Mouse (Mus musculus) embryonic facial prominence, embryonic 13.5 days (tissue): ENCODE results near the gene Sbk3. TPM values are rescaled to one million over a fixed set of nuclear protein-coding genes. Genes with fewer than 3 reads are reported as not detected.

Source experiments
- ATAC-seq: fragments of 200-750 bp; cut with Nextera tagmentation; 2 replicates; pipeline ENCODE4 v1.8.0; 2017; ENCODE audit warnings: low read depth; ENCODE audit not compliant: insufficient number of reproducible peaks, insufficient read depth, low FRiP score, low TSS enrichment
- H3K27ac ChIP-seq: fragments of 300-500 bp; sonication (generic); 2 replicates; pipeline ENCODE4 v1.5.1; 2015; ENCODE audit warnings: moderate library complexity, mild to moderate bottlenecking, inconsistent platforms
- H3K27me3 ChIP-seq: fragments of 300-500 bp; sonication (generic); 2 replicates; pipeline ENCODE4 v1.6.1; 2015; ENCODE audit warnings: mild to moderate bottlenecking, inconsistent platforms
- H3K36me3 ChIP-seq: fragments of 300-500 bp; sonication (generic); 2 replicates; pipeline ENCODE4 v1.6.1; 2015; ENCODE audit warnings: mild to moderate bottlenecking, inconsistent platforms
- H3K4me1 ChIP-seq: fragments of 300-500 bp; sonication (generic); 2 replicates; pipeline ENCODE4 v1.6.1; 2015; ENCODE audit warnings: inconsistent platforms
- H3K4me2 ChIP-seq: fragments of 300-500 bp; sonication (generic); 2 replicates; pipeline ENCODE4 v1.6.1; 2015; ENCODE audit warnings: moderate library complexity, mild to moderate bottlenecking, inconsistent platforms
- H3K4me3 ChIP-seq: fragments of 300-500 bp; sonication (generic); 2 replicates; pipeline ENCODE4 v1.5.1; 2015; ENCODE audit warnings: mild to moderate bottlenecking, inconsistent platforms
- H3K9ac ChIP-seq: fragments of 300-500 bp; sonication (generic); 2 replicates; pipeline ENCODE4 v1.6.1; 2015; ENCODE audit warnings: mild to moderate bottlenecking, inconsistent platforms
- H3K9me3 ChIP-seq: fragments of 300-500 bp; sonication (generic); 2 replicates; pipeline ENCODE4 v1.6.1; 2016; ENCODE audit warnings: inconsistent platforms
- WGBS: fragments of 180-500 bp; shearing (Covaris S2); methylation state at CpG from one replicate; pipeline ENCODE4 v1.1.7; 2015; ENCODE audit warnings: mixed read lengths; 5-methylcytosine and 5-hydroxymethylcytosine counted together
- polyA plus RNA-seq: library from polyadenylated mRNA; unstranded; fragments of >200 nt; fragmentation: Nextera tagmentation; extraction: Ambion mirVana; gene quantifications from 2 replicates; pipeline ENCODE4 v1.2.1, GENCODE M21; 2015

The Sbk3 gene
- polyA plus RNA-seq, 1 experiment from 2014 or later = not detected

GRCm38 (mm10) chr7:4919096-4919495 lies 51.9 kb downstream of the Sbk3 start:
- H3K36me3 ChIP-seq = peaks cover 43% of the 10 kb centered on the region
- H3K4me1 ChIP-seq = peaks cover 48% of the 10 kb centered on the region
- H3K9ac ChIP-seq = no peak overlapping the region
- 88% methylated on average over 21 of the region's 21 CpGs for WGBS
- H3K27me3 ChIP-seq = no peaks in the 10 kb centered on the region
- no peak overlapping the region for H3K27ac ChIP-seq
- no peaks in the 10 kb centered on the region for H3K9me3 ChIP-seq
- no peak for ATAC-seq
- H3K4me2 ChIP-seq = no peak overlapping the region
- no peak overlapping the region for H3K4me3 ChIP-seq

- H3K9me3 ChIP-seq = no peaks in the 10 kb centered on the region
- no peak overlapping the region for H3K9ac ChIP-seq
- no peak overlapping the region for H3K4me3 ChIP-seq
- 91% methylated on average over 15 of the region's 15 CpGs for WGBS
- no peak overlapping the region for H3K4me2 ChIP-seq
- ATAC-seq = no peak
- no peak overlapping the region for H3K27ac ChIP-seq
- H3K4me1 ChIP-seq = peaks cover 44% of the 10 kb centered on the region
- H3K27me3 ChIP-seq = no peaks in the 10 kb centered on the region
- peaks cover 43% of the 10 kb centered on the region for H3K36me3 ChIP-seq
These were observed 52.3 kb downstream of the Sbk3 start for GRCm38 (mm10) chr7:4918681-4919080.

- Histone ChIP-seq H3K27me3 (no peaks in the 10 kb centered on the region), H3K9ac (0 out of 2 replicates have a peak overlapping the region, but pooled peaks have one; percentile 87), H3K4me3 (no peak overlapping the region), H3K4me1 (peaks cover 32% of the 10 kb centered on the region), H3K36me3 (peaks cover 43% of the 10 kb centered on the region), H3K27ac (no peak overlapping the region), H3K9me3 (no peaks in the 10 kb centered on the region), H3K4me2 (no peak overlapping the region)
- WGBS = 92% methylated on average over 2 of the region's 2 CpGs
- no peak for ATAC-seq
These were observed 53.5 kb downstream of the Sbk3 start for GRCm38 (mm10) chr7:4917494-4917893.

- WGBS = 17% methylated on average over 14 of the region's 14 CpGs
- peak overlapping the region; percentile 87 for H3K9ac ChIP-seq
- ATAC-seq = peak; percentile 27; the same call in 1 of the 2 replicates
- no peaks in the 10 kb centered on the region for H3K9me3 ChIP-seq
- peak overlapping the region; percentile 68 for H3K4me2 ChIP-seq
- H3K27ac ChIP-seq = peak overlapping the region; percentile 99
- peak overlapping the region; percentile 63 for H3K4me3 ChIP-seq
- peaks cover 37% of the 10 kb centered on the region for H3K36me3 ChIP-seq
- H3K4me1 ChIP-seq = peaks cover 18% of the 10 kb centered on the region
- no peaks in the 10 kb centered on the region for H3K27me3 ChIP-seq
These were observed 55.1 kb downstream of the Sbk3 start for GRCm38 (mm10) chr7:4915669-4916416.

Other genes with a start within 250 kb of the Sbk3 start
- gene Tmem150b, start 245.9 kb downstream of the Sbk3 start, polyA plus RNA-seq = 0.24 and 0.45 TPM in 2 replicates
- 62.0 and 64.3 TPM in 2 replicates for gene Kmt5c, start 231.1 kb downstream of the Sbk3 start, polyA plus RNA-seq
- gene Cox6b2, start 218.1 kb downstream of the Sbk3 start, polyA plus RNA-seq = 53.3 and 75.6 TPM in 2 replicates
- gene Fam71e2, start 199.9 kb downstream of the Sbk3 start, polyA plus RNA-seq = not detected in 2 replicates
- gene Il11, start 188.3 kb downstream of the Sbk3 start, polyA plus RNA-seq = not detected in 2 replicates
- gene Tmem190, start 188.2 kb downstream of the Sbk3 start, polyA plus RNA-seq = not detected in 2 replicates
- 6.3 and 7.2 TPM in 2 replicates for gene Tmem238, start 181.5 kb downstream of the Sbk3 start, polyA plus RNA-seq
- gene Rpl28, start 178.3 kb downstream of the Sbk3 start, polyA plus RNA-seq = 335 and 398 TPM in 2 replicates
- 347 and 400 TPM in 2 replicates for gene Ube2s, start 158.6 kb downstream of the Sbk3 start, polyA plus RNA-seq
- 0.39 and 0.63 TPM in 2 replicates for gene Shisa7, start 126.5 kb downstream of the Sbk3 start, polyA plus RNA-seq
- gene Isoc2b, start 100.9 kb downstream of the Sbk3 start, polyA plus RNA-seq = 5.9 and 6.5 TPM in 2 replicates
- gene Isoc2a, start 94.0 kb downstream of the Sbk3 start, polyA plus RNA-seq = 1.3 TPM in 2 replicates
- 0.15 TPM in 1 of 2 replicates, not detected in the other for gene Gm36210, start 64.7 kb downstream of the Sbk3 start, polyA plus RNA-seq
- gene Zfp628, start 56.0 kb downstream of the Sbk3 start, polyA plus RNA-seq = 4.3 and 4.8 TPM in 2 replicates
- gene Nat14, start 49.1 kb downstream of the Sbk3 start, polyA plus RNA-seq = 3.3 and 4.6 TPM in 2 replicates
- 0.51 and 0.62 TPM in 2 replicates for gene Ssc5d, start 45.4 kb downstream of the Sbk3 start, polyA plus RNA-seq
- 0.18 TPM in 1 of 2 replicates, not detected in the other for gene Sbk2, start 6.8 kb downstream of the Sbk3 start, polyA plus RNA-seq
- gene Zfp579, start 25.0 kb upstream of the Sbk3 start, polyA plus RNA-seq = 38.4 and 42.0 TPM in 2 replicates
- 10.3 and 12.0 TPM in 2 replicates for gene Zfp524, start 43.2 kb upstream of the Sbk3 start, polyA plus RNA-seq
- gene Fiz1, start 43.5 kb upstream of the Sbk3 start, polyA plus RNA-seq = 45.7 and 47.9 TPM in 2 replicates
- 1.2 TPM in 1 of 2 replicates, not detected in the other for gene Gm44973, start 44.3 kb upstream of the Sbk3 start, polyA plus RNA-seq
- gene Zfp865, start 49.2 kb upstream of the Sbk3 start, polyA plus RNA-seq = 7.7 and 7.9 TPM in 2 replicates
- 46.1 and 55.4 TPM in 2 replicates for gene Ccdc106, start 49.4 kb upstream of the Sbk3 start, polyA plus RNA-seq
- not detected in 2 replicates for gene 4632433K11Rik, start 63.0 kb upstream of the Sbk3 start, polyA plus RNA-seq
- gene Zfp784, start 67.3 kb upstream of the Sbk3 start, polyA plus RNA-seq = 5.6 and 5.9 TPM in 2 replicates
- gene Zfp580, start 80.4 kb upstream of the Sbk3 start, polyA plus RNA-seq = 44.7 and 45.9 TPM in 2 replicates
- gene U2af2, start 91.0 kb upstream of the Sbk3 start, polyA plus RNA-seq = 137 and 155 TPM in 2 replicates
- 63.8 and 70.5 TPM in 2 replicates for gene Epn1, start 109.1 kb upstream of the Sbk3 start, polyA plus RNA-seq
- not detected in 2 replicates for gene Rfpl4, start 145.8 kb upstream of the Sbk3 start, polyA plus RNA-seq
- 0.35 and 0.80 TPM in 2 replicates for gene Rasl2-9, start 154.8 kb upstream of the Sbk3 start, polyA plus RNA-seq
- gene Vmn1r55, start 178.5 kb upstream of the Sbk3 start, polyA plus RNA-seq = 0.03 TPM in 1 of 2 replicates, not detected in the other
- not detected in 2 replicates for gene Vmn1r56, start 225.6 kb upstream of the Sbk3 start, polyA plus RNA-seq
- not detected in 2 replicates for gene Vmn1r57, start 247.3 kb upstream of the Sbk3 start, polyA plus RNA-seq